Mouse (Mus musculus) gastrocnemius, adult 2 months (tissue): ENCODE results near the gene Hsd11b1. TPM values are rescaled to one million over a fixed set of nuclear protein-coding genes. Genes with fewer than 3 reads are reported as not detected.
A peak's percentile ranks its signal among the peaks of the same experiment; 100 is the strongest.

ENCODE experiments used
- DNase-seq: peaks from one replicate; pipeline ENCODE4 v3.0.0; 2022
- H3K27ac ChIP-seq: fragments of 200-600 bp; 2 replicates; pipeline ENCODE4 v1.8.1; 2022; ENCODE audit warnings: mild to moderate bottlenecking
- H3K4me3 ChIP-seq: fragments of 200-600 bp; 2 replicates; pipeline ENCODE4 v1.8.1; 2022; ENCODE audit warnings: mild to moderate bottlenecking, moderate library complexity
- CTCF ChIP-seq: fragments of 200-600 bp; IDR thresholded peaks from 2 replicates; pipeline ENCODE4 v1.8.1; 2022; ENCODE audit warnings: antibody characterized with exemption, mild to moderate bottlenecking, moderate library complexity
- intact Hi-C: fragments of 180-260 bp; cut with DNase I; formaldehyde crosslinking; loops from one replicate; pipeline ENCODE4 v1.15.1; 2025
- total RNA-seq, 2 experiments: library from RNA; stranded (reverse); gene quantifications; 2 replicates each; pipeline ENCODE4 v1.2.3; 2021

The Hsd11b1 gene
- total RNA-seq, 2 experiments from 2014 or later, result 5.8 to 7.0 TPM

DNA sequence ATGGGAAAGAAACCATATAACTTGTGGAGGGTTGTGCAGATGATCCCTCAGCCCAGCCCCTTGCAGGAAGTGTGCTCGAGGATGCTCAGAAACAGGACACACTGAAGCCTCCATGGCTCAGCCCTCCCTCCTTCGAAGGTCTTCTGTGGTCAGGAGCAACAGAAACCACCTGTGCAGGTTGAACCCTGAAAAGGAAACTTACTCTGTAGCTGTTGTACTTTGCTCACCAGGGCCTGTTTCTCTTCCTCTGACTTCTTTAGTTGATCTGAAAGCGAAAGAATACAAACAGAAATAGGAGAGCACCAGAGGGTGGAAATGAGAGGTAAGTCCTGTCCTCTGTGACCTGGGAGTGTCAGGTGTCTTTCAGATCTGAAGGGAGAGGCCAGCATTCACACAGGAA is 82.8 kb downstream of the Hsd11b1 start:
- TF ChIP-seq CTCF, result no peak
- Histone ChIP-seq H3K4me3 (no peak overlapping the region), H3K27ac (no peak overlapping the region)
- DNase-seq, result no peak
- intact Hi-C loops, result no loop called here

- peak overlapping the region; percentile 95 for H3K27ac ChIP-seq
- intact Hi-C loops, result no loop called here
- DNase-seq, result no peak
- TF ChIP-seq CTCF, result no peak
- H3K4me3 ChIP-seq, result peak overlapping the region; percentile 83
Observed at GRCm38 (mm10) chr1:193174143-193174733, 89.6 kb downstream of the Hsd11b1 start.

DNA sequence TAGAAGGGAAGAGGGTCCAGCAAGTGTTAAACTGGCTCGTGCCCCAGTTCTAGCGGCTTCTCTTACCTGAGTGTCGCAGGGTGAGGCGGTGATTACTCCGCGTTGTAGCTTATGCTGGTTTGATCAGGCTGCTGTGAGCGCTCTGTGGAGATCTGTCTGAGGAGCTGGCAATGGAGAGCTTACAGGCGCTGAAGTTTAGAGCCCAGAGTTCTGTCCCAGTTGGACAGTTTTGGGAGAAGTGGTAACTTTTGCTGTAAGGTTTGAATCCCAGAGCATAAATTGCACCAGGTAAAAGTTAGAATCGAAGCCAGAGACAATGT is 90.1 kb downstream of the Hsd11b1 start:
- Histone ChIP-seq H3K27ac (peak overlapping the region; percentile 95), H3K4me3 (peak overlapping the region; percentile 83)
- no peak for TF ChIP-seq CTCF
- intact Hi-C loops, result loop anchor here (2.0 kb wide), 1 partner anchor 43 kb away; the partner anchor contains the start of gene Diexf
- DNase-seq, result no peak

DNA sequence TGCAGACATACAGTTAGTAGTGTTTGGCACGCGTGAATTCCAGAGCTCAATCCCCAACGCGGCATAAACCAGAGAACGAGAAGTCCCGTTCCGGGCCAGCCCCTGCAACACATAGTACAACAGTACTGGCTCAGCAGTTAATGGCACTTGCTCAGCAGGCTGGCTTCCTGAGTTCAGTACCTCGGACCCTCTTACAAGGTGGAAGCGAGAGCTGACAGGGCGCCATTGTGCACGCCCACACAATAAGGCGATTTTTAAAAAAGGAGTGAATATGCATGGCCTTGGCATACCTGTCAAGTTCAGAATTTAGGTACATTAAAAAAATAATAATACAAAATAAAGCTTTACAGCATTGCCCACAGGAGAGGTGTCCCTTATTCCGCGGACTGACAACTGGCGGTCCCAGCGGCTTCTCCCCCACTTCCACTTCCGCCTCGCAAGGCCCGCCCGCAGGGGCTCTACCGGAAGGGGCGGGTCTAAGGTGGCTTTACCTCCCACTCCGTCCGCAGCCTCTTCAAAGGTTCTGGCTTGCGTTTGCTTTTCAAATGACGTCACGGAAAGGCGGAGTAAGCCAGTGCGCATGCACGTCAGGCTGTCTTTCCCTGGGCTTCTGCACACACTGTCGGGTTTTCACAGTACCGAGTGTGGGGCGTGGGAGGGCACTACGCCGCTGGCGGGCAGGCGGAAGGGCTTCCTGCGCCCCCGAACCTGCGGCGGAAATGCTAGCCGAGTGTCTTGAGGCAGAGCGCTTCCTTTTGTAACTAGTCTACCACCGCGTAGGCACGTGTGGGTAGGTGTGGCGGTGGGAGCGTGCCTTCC is 90.7 kb downstream of the Hsd11b1 start:
- peak; percentile 97 for DNase-seq
- no peak for TF ChIP-seq CTCF
- intact Hi-C loops, result loop anchor here (2.0 kb wide), 1 partner anchor 42 kb away; the partner anchor contains the start of gene Diexf
- Histone ChIP-seq H3K27ac (peak overlapping the region; percentile 95), H3K4me3 (peak overlapping the region; percentile 83)

Other genes starting within 250 kb of the Hsd11b1 start
- gene Syt14, start 228.3 kb downstream of the Hsd11b1 start, total RNA-seq, result under 1 TPM; 0.05 to 0.20 TPM
- gene Diexf, start 133.8 kb downstream of the Hsd11b1 start, total RNA-seq, result 10 to 100 TPM; 10.2 to 13.6 TPM
- under 1 TPM; 0.33 to 0.39 TPM for gene Irf6, start 111.0 kb downstream of the Hsd11b1 start, total RNA-seq
- 1 to 10 TPM; 3.3 to 3.7 TPM for gene A130010J15Rik, start 96.0 kb downstream of the Hsd11b1 start, total RNA-seq
- 1 to 10 TPM in 1 of 2 experiments, under 1 TPM in 1; 0.48 to 1.2 TPM for gene Traf3ip3, start 62.4 kb downstream of the Hsd11b1 start, total RNA-seq
- 1 to 10 TPM; 3.7 to 5.4 TPM for gene Lamb3, start 56.4 kb downstream of the Hsd11b1 start, total RNA-seq
- 10 to 100 TPM; 18.7 to 29.3 TPM for gene G0s2, start 9.1 kb upstream of the Hsd11b1 start, total RNA-seq
- gene Camk1g, start 106.2 kb upstream of the Hsd11b1 start, total RNA-seq, result under 1 TPM in 1 of 2 experiments, not detected in 1; 0.22 TPM